Mouse (Mus musculus) heart, adult 9 months (tissue): Measurements from ENCODE around the gene Kcnq1.
A peak's percentile ranks its signal among the peaks of the same experiment; 100 is the strongest.

Experiments
- DNase-seq, 2 experiments: peaks; one replicate each; pipeline ENCODE4 v3.0.0; 2022; ENCODE audit warnings: low spot score in 2 of 2

Kcnq1 gene

GRCm38 (mm10) chr7:143265829-143266438 lies 159.8 kb downstream of the Kcnq1 start:
- DNase-seq, result no peak

DNA sequence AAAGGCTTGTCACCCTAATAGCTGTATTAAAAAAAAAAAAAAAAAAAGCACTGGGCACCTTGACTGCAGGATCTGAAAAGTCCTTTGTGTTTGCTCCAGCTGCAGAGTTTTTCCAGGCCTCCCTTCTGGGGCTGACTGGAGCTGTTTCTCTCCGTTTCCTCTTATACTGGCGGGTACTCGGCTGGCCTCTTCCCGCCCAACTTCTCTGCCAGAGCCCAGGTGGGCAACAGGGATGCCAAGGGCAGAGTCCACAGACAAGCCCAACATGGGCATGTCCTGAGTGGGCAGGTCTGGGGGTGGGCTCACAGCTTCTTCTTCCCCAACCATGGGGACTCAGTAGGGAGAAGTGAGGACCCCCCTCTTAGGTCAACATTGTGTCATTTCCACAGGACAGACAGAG lies 167.6 kb downstream of the Kcnq1 start:
- DNase-seq, result no peak

GRCm38 (mm10) chr7:143275030-143275429 lies 168.9 kb downstream of the Kcnq1 start:
- no peak for DNase-seq

DNA sequence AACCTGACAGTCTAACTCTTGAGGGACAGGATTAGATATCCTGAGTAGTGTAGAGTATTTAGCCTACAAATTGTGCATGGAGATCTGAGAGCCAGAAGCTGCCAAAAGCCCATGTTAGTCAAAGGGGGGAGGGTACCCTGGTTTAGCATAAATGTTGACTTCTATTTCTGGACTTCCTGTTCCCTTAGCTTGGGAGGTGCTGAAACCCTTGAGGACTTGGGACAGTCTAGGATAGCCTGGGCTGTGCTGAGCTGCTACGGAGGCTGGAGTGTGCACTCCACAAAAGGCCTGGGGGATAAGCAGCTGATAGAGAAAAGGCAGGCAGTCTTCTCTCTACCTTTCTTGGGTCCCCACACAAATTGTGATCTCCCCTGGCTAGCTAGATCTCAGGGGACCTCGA lies 177.5 kb downstream of the Kcnq1 start:
- DNase-seq, result no peak

DNA sequence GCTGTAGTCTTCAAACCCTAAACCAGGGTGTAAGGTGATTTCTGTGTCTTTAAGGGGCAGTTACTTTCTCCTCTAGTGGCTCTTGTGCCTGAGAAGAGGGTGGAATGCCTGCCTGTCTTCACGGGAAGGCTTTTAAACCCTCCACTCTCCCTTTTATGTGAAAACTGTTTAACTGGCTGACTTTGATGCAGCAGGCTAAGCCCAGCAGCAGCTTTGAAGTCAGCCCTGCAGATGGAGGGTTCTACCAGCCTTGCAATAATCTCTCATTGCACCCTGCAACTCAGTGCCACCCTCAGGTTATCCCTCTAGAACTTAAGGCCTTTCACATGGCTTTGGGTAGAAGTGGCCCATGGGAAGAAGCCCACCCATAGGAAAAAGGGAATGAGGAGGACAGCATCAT lies 178.7 kb downstream of the Kcnq1 start:
- DNase-seq, result no peak

DNA sequence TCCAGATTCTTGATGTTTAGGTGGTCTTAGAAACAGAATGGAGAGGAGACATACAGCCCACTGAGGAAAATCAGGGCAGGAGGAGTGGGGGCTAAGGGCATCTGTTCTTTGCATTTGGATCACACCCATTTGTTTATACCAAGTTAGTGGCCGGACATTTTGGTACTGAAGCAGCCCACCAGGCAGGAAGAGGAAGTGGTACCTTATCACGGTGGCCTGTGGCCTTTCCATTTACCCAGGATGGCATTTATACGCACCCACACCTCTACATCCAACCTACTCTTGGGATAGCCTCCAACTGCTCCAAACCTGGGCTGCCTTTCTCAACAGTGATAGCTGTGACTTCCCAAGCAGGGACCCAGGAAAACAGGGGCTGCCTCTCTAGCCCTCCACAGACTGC lies 179.3 kb downstream of the Kcnq1 start:
- no peak for DNase-seq

DNA sequence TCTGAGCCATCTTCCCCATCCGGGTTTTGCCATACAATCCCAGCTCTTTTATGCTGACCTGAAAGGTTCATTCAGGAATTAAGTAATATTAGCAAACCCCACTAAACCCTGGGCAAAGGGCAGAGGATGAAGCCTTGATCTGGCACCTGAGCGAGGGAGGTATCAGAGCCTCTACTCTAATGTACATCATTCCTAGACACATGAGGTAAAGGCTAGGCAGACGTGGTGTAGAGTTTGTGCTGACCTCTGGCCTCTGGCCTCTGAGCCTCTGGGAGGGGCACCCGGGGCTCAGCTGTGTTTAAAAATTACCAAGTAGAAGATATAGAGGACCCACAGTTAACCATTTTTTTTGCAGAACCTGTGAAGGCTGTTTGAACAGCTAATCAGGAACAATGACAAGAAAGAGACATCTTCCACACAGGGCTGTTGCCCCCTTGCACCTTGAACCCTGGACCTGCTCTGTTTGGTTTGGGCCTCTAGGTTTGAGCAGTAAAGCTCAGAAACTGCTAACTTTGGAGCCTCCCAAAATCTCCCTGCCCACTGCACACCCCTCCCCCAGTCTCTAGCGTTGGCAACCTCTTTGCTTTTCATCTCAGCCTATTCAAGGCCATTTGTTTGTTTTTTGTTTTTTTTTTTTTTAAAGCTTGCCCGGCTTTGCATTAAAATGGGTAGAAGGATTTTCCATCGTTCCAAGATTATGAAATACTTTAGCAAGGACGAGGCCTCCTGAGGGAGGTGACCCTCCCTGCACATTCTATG lies 180.5 kb downstream of the Kcnq1 start:
- DNase-seq, result no peak

DNA sequence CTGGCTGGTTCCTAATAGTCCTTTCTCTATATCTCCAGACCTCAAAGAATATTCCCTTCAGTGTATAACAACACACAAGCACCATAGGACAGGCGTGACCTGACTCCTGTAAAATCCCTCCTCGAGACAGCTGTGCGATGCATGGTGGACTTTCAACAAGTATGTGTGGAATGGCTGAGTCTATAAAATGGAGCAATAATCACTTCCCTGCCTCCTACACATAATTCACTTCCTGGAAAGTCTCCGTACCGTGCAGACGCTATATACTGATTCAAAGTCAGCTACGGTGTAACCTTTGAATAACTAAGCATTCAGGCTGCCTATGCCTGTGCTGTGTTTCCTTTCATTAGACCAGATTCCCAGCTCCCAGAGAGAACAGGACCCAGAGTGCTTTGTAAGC lies 182.0 kb downstream of the Kcnq1 start:
- DNase-seq, result no peak

DNA sequence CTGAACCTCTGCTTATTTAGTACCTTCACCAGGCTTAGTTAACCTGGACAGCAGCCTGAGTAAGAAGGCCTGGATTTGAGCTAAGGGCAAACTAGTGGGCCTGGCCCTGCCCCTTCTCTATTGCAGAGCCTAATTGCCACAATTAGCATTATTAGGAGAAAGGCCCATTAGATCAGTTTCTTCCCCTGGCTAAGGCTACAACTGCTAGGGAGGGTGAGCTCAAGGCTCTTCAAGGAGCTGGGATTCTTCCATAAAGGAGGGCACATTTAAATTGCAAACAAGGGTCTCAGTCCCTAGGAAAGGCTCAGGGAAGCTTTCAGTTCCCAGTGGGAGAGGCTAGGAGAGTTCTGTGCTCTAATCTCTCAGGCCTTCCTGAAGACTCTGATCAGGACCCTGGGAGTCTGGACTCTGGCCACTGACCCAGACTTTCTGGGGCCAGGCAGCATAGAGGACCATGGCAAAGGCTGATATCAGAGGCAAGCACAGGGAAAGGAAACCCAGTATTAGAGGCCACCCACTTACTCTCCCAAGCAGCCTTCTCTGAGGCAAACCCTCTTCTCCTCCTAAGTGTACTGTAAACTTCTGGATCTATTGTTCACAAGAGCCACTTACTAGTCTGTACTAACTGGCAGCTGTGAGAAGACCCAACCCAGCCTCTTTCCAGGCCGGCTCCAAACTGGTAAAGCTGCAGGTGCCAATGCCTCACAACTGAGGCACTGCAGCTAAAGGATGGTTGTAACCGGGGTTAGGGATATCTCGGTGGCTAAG lies 183.1 kb downstream of the Kcnq1 start:
- DNase-seq, result no peak

DNA sequence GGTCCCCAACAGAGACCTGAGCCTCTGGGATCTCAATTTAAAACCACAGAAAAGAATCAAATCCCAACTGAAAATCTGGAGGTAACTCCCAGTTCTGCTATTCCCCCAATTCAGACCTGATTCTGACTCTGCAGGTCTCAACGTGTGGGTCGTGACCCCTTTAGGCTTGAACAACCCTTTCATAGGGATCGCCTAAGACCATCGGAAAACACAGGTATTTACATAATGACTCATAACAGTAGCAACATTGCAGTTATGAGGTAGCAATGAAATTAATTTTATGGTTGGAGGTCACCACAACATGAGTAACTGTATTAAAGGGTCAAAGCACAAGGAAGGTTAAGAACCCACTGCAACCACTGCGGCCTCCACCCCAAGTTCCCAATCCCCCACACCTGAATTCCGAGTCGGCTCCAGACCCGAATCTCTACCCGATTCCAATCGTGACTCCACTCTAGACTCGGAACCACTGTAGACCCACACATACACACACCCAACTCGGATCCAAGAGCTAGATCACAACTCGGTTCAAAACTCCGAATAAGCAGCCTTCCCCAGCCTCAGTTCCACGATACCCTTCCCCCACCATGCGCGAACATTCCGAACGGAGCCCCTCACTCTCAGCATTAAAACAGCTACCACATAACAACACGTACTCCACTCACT lies 188.7 kb downstream of the Kcnq1 start:
- no peak for DNase-seq

- DNase-seq, result peak; percentile 11 to 37
Measured at GRCm38 (mm10) chr7:143295356-143296000, 189.3 kb downstream of the Kcnq1 start.

DNA sequence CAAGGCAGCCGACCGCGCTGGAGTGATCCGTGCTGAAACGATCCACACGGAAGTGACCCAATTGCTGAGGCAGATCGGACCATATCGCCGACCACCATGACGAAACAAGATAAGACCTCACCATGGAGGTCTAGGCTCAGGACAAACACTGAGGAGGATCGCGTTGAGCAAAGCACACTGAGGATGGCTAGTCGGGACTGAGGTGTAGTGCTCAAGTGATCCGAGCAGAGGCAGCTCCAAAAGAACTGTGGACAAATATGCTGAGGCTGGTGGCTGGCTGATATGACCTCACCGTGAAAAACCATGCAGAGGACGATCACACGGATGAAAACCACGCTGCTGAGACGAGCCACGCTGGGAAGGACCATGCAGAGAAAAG lies 189.8 kb downstream of the Kcnq1 start:
- DNase-seq, result no peak

- DNase-seq, result peak; percentile 97
Measured at GRCm38 (mm10) chr7:143296384-143296801, 190.2 kb downstream of the Kcnq1 start.

DNA sequence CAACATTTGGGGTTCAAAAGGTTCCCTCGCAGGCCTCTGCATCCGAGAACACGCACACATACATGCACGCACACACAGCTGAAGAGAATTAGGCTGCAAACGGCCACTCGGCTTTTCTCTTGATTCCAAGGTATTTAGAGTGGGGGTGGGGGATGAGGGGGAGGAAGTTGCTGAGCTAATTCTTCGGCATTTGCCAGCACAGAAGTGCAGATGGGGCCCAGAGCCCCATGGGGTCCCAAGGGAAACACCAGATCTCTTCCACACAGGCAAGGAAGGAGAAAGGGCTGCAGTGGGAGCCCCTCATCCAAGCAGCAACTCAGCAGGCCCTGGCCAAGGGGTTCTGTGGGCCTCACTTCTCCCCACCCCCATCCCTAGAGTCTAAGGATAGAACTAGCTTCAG lies 193.9 kb downstream of the Kcnq1 start:
- no peak for DNase-seq

DNA sequence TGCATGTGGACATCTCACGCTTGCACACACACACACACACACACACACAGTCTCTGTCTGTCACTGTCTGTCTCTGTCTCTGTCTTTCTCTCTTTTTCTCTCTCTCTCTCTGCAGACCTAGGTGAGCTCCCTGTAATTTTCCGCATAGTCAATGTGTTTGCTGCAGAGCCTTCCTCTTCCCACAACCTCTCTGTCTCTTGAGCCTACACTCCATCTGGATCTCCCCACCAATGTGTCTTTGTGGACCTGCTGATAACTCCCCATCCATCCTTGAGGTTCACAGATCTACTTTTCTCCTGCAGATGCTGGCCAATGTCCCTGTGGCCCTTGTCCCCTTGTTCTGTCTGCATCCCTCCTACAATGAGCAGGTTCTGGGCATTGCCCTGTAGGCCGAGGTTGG lies 194.5 kb downstream of the Kcnq1 start:
- DNase-seq, result no peak

- DNase-seq, result no peak
Measured at GRCm38 (mm10) chr7:143302156-143302555, 196.0 kb downstream of the Kcnq1 start.

GRCm38 (mm10) chr7:143302593-143303238 lies 196.6 kb downstream of the Kcnq1 start:
- DNase-seq, result no peak

DNA sequence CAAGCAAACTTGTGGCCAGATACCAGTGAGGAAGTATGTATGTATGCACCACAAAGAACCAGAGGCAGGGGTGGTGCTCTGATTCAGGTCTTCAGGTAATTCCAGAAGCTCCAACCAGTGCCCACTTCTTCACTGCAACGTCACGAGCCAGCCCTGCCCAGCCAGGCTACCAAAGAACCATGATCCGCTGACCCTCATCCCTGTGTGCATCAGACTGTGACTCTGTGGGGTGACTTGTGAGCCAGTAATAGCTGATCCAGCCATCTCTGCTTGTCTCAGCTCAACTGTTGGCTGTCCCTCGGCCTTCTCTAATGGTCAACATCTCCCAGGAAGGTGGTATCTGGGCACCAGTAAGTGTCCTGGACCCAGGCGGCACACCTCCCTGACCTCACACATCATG lies 197.4 kb downstream of the Kcnq1 start:
- no peak for DNase-seq

DNA sequence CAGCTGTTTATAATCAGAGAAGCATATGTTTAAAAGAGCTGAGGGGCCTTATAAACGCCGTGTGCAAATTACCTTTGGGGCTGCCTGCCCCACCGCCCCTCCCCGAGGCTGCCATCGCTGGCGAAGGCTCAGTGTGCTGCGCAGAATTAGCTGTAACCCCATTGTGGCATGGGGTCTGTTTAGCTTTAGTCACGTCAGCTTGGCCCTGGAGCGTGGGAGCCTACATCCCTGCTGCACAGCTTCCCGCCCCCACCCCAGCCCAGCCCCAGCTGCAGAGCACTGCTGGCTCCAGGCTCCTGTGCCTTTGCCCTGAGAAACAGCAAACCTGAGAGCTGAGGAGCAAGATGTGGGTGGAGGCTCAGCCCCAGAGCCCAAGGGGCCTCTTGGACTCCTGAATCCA lies 199.6 kb downstream of the Kcnq1 start:
- DNase-seq, result no peak

GRCm38 (mm10) chr7:143308001-143308400 lies 201.8 kb downstream of the Kcnq1 start:
- DNase-seq, result no peak

DNA sequence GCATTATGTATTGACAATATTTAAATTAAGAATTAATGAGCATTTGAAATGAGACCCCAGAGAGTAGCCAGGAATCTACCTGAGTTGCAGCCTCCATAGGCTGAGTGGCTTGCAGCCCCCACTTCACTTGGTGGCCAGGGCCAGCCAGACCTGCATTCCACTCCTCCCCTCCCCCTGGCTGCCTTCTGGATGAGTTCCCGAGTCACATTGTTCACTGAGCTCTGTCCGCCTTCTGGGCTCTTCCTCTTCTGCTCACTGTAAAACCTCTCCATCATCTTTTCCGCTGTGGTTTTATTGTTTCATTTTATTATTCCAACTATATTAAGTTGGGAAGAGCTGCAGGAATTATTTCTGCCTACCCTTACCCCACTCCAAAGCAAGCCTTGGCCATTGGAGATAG lies 204.1 kb downstream of the Kcnq1 start:
- no peak for DNase-seq
